8 mouse cellular contexts compared by ENCODE assay signal in the genomic region with DNA sequence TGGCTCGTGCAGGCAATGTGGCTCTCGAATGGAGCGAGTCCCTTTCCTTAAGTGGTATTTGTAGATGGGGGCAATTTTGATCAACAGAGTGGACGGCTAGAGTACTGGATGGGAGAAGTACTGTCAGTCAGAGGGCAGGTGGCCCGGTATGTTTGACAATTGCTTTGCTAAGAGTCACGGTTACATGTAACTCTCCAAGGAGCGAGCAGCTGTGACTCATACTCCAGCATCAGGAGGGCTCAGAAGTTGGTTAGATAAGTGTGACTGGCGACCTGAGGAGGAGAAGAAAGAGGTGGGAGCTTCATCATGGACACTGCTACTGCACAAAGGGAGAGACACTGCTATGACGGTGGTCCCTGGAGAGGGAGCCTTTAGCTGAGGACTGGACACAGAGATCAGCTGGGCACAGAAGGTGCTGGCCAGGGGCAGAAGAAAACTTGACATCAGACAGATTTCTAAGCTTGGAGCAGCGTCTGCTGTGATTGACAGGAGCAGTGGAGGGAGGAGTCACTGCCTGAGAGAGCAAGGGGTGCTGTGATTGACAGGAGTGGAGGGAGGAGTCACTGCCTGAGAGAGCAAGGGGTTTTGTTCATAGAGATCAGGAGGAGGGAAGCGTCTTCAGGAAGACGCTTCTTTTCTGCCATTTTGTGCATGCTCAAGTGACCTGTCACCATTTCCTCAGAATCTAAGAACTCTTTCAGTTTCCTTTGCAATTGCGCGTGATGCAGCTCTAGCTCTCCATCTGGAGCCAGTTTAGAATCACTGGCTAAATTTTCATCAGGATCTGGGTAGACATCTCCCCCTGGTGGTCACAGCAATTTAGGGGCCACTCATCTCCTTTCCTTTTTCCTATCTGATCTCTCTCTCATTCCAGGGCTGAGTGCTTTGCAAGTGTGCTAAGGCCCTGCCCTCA. TPM values are rescaled to one million over a fixed set of nuclear protein-coding genes. Genes with fewer than 3 reads are reported as not detected.
DNase-seq lines count a peak whose midpoint lies in the region; ATAC-seq and TF ChIP-seq lines count a peak whose summit lies in the region.

No protein-coding gene starts in this region.

- in situ Hi-C loops in ES-E14 (cut with MboI; ENCODE audit: low sequenced_read_pairs in 2 of 2, unreplicated experiment in 2 of 2), result loop anchor here in 1 of 2 experiments (10.0 kb wide), 1 partner anchor 165 kb away; no protein-coding TSS in a partner anchor

- H3K27me3 ChIP-seq in forebrain, embryonic 14.5 days (replicated peaks; ENCODE audit: control insufficient read depth, insufficient read depth, low read length), result no peaks in the 10 kb centered on the region
- no peaks in the 10 kb centered on the region for H3K27me3 ChIP-seq in liver, embryonic 15.5 days
- H3K27me3 ChIP-seq in neural tube, embryonic 12.5 days (replicated peaks), result no peaks in the 10 kb centered on the region

- 56% methylated on average over 14 of the region's 14 CpGs for WGBS in forebrain, embryonic 14.5 days
- WGBS in liver, embryonic 15.5 days (ENCODE audit: insufficient replicate concordance), result 54% methylated on average over 14 of the region's 14 CpGs
- 61% methylated on average over 14 of the region's 14 CpGs for WGBS in neural tube, embryonic 12.5 days

- no peak overlapping the region for H3K4me3 ChIP-seq in ES-E14 (ENCODE audit: insufficient read depth in 1 of 2, low read depth in 1 of 2, low read length in 2 of 2, poor library complexity in 1 of 2, severe bottlenecking in 1 of 2)
- no peak overlapping the region for H3K4me3 ChIP-seq in forebrain, embryonic 14.5 days (ENCODE audit: low read depth, low read length)
- 0 out of 2 replicates have a peak overlapping the region, but pooled peaks have one; percentile 7 for H3K4me3 ChIP-seq in liver, embryonic 15.5 days (replicated peaks)
- no peak overlapping the region for H3K4me3 ChIP-seq in neural tube, embryonic 12.5 days

- peak; percentile 59 for DNase-seq in ES-E14 (ENCODE audit: low read depth, low spot score)
- DNase-seq in cerebellum, adult 11 months, result peak; percentile 41
- DNase-seq in forebrain, embryonic 14.5 days (ENCODE audit: low spot score), result peak; percentile 81
- DNase-seq in heart, postnatal 14 days, result peak; percentile 63 to 75
- DNase-seq in kidney, postnatal 4 days, result peak; percentile 74 to 81
- DNase-seq in telencephalon, adult 2 months (ENCODE audit: low read depth, low spot score), result peak; percentile 60

- no peak overlapping the region for H3K9ac ChIP-seq in ES-E14 (ENCODE audit: insufficient read depth, low read depth, low read length, poor library complexity, severe bottlenecking)
- H3K9ac ChIP-seq in forebrain, embryonic 14.5 days (ENCODE audit: low read length), result 0 out of 2 replicates have a peak overlapping the region, but pooled peaks have one; percentile 2
- H3K9ac ChIP-seq in liver, embryonic 15.5 days, result no peak overlapping the region
- H3K9ac ChIP-seq in neural tube, embryonic 12.5 days, result no peak overlapping the region

- H3K4me2 ChIP-seq in forebrain, embryonic 14.5 days (ENCODE audit: low read length), result peak overlapping the region; percentile 39
- H3K4me2 ChIP-seq in liver, embryonic 15.5 days, result peak overlapping the region; percentile 45
- peak overlapping the region; percentile 28; the same call in 1 of the 2 replicates for H3K4me2 ChIP-seq in neural tube, embryonic 12.5 days (replicated peaks)

- intact Hi-C loops in heart, postnatal 14 days (cut with DNase I), result loop anchor here (1.0 to 5.0 kb wide), 3 partner anchors 53 to 327 kb away; no protein-coding TSS in a partner anchor

- ATAC-seq in forebrain, embryonic 14.5 days, result peak; percentile 93
- peak; percentile 80 for ATAC-seq in liver, embryonic 15.5 days (ENCODE audit: insufficient read depth)
- ATAC-seq in neural tube, embryonic 12.5 days (ENCODE audit: low FRiP score, low read depth), result 0 out of 2 replicates have a peak, but pooled peaks have one; percentile 17

- H3K4me1 ChIP-seq in ES-E14 (ENCODE audit: control insufficient read depth in 2 of 2, insufficient read depth in 2 of 2, low read length in 2 of 2, poor library complexity in 1 of 2), result no peaks in the 10 kb centered on the region
- H3K4me1 ChIP-seq in forebrain, embryonic 14.5 days (ENCODE audit: control insufficient read depth, insufficient read depth, low read length), result no peaks in the 10 kb centered on the region
- H3K4me1 ChIP-seq in liver, embryonic 15.5 days (replicated peaks), result peaks cover 14% of the 10 kb centered on the region
- H3K4me1 ChIP-seq in neural tube, embryonic 12.5 days, result no peaks in the 10 kb centered on the region

- no peak overlapping the region for H3K27ac ChIP-seq in ES-E14 (ENCODE audit: insufficient read depth, low read depth, low read length, poor library complexity, severe bottlenecking)
- no peak overlapping the region for H3K27ac ChIP-seq in forebrain, embryonic 14.5 days (ENCODE audit: low read depth, low read length)
- no peak overlapping the region for H3K27ac ChIP-seq in liver, embryonic 15.5 days (replicated peaks)
- H3K27ac ChIP-seq in neural tube, embryonic 12.5 days, result no peak overlapping the region

- H3K36me3 ChIP-seq in ES-E14 (ENCODE audit: control insufficient read depth, insufficient read depth, low read length, poor library complexity, severe bottlenecking), result no peaks in the 10 kb centered on the region
- H3K36me3 ChIP-seq in forebrain, embryonic 14.5 days (ENCODE audit: control insufficient read depth, insufficient read depth, low read length), result no peaks in the 10 kb centered on the region
- H3K36me3 ChIP-seq in liver, embryonic 15.5 days (replicated peaks), result peaks cover 11% of the 10 kb centered on the region; the same call in 1 of the 2 replicates
- no peaks in the 10 kb centered on the region for H3K36me3 ChIP-seq in neural tube, embryonic 12.5 days

- H3K9me3 ChIP-seq in ES-E14 (ENCODE audit: control insufficient read depth, insufficient read depth, low read depth, low read length), result no peaks in the 10 kb centered on the region
- H3K9me3 ChIP-seq in forebrain, embryonic 14.5 days (replicated peaks; ENCODE audit: control insufficient read depth, low read length), result no peaks in the 10 kb centered on the region
- H3K9me3 ChIP-seq in liver, embryonic 15.5 days (replicated peaks), result no peaks in the 10 kb centered on the region
- H3K9me3 ChIP-seq in neural tube, embryonic 12.5 days, result no peaks in the 10 kb centered on the region

TF ChIP-seq in ES-E14, 5 proteins besides CTCF, POLR2A, EP300 and RAD21:
- TF ChIP-seq CHD2 (IDR thresholded peaks at IDR 0.05; ENCODE audit: low read depth, low read length), result no peak
- no peak for TF ChIP-seq ZNF384 (IDR thresholded peaks at IDR 0.05; ENCODE audit: low read depth, low read length)
- TF ChIP-seq ZC3H11A (IDR thresholded peaks at IDR 0.05; ENCODE audit: borderline replicate concordance, low read depth, low read length), result peak; percentile 97

RNA-seq across cellular contexts. Expression of a gene that starts 22.9 kb away (rescaled TPM):
- 0.21 and 0.27 TPM in 2 replicates for total RNA-seq in ES-E14 (2012; rRNA removed)
- polyA plus RNA-seq in forebrain, embryonic 14.5 days (2014; fragmentation: Nextera tagmentation; extraction: Ambion mirVana), result 0.27 and 0.51 TPM in 2 replicates
- total RNA-seq in heart, postnatal 14 days (2021), result under 1 TPM in 1 of 2 experiments, not detected in 1; 0.12 TPM
- 7.5 and 8.9 TPM in 2 replicates for polyA plus RNA-seq in liver, embryonic 15.5 days (2015; fragmentation: Nextera tagmentation; extraction: Ambion mirVana)
- polyA plus RNA-seq in neural tube, embryonic 12.5 days (2016; fragmentation: Nextera tagmentation; extraction: Ambion mirVana), result 1.1 and 1.7 TPM in 2 replicates

Comparison
In these comparisons a context has a peak if more than half of its experiments do, and no peak if none do; other contexts are left out.
1. ATAC-seq: peak in every context shown above with its lines; median percentile 93 in forebrain, embryonic 14.5 days; 80 in liver, embryonic 15.5 days; 17 in neural tube, embryonic 12.5 days.